Mouse (Mus musculus) liver, embryonic 15.5 days (tissue): ENCODE results near the gene Naga. TPM values are rescaled to one million over a fixed set of nuclear protein-coding genes. Genes with fewer than 3 reads are reported as not detected.

Experiments used
- ATAC-seq: fragments of 200-750 bp; cut with Nextera tagmentation; 2 replicates; pipeline ENCODE4 v1.8.0; 2017; ENCODE audit warnings: moderate number of reproducible peaks, mild to moderate bottlenecking, moderate library complexity; ENCODE audit not compliant: insufficient read depth
- H3K27ac ChIP-seq: fragments of 300-500 bp; sonication (generic); replicated peaks from 2 replicates; pipeline ENCODE4 v1.5.1; 2015; ENCODE audit warnings: mild to moderate bottlenecking, inconsistent platforms
- H3K27me3 ChIP-seq: fragments of 300-500 bp; sonication (generic); 2 replicates; pipeline ENCODE4 v1.6.1; 2015; ENCODE audit warnings: mild to moderate bottlenecking, inconsistent platforms
- H3K36me3 ChIP-seq: fragments of 300-500 bp; sonication (generic); replicated peaks from 2 replicates; pipeline ENCODE4 v1.6.1; 2015; ENCODE audit warnings: moderate library complexity, mild to moderate bottlenecking, inconsistent platforms
- H3K4me1 ChIP-seq: fragments of 300-500 bp; sonication (generic); replicated peaks from 2 replicates; pipeline ENCODE4 v1.6.1; 2015; ENCODE audit warnings: inconsistent platforms
- H3K4me2 ChIP-seq: fragments of 300-500 bp; sonication (generic); 2 replicates; pipeline ENCODE4 v1.6.1; 2015; ENCODE audit warnings: moderate library complexity, mild to moderate bottlenecking, inconsistent platforms
- H3K4me3 ChIP-seq: fragments of 300-500 bp; sonication (generic); replicated peaks from 2 replicates; pipeline ENCODE4 v1.5.1; 2015; ENCODE audit warnings: mild to moderate bottlenecking, inconsistent platforms
- H3K9ac ChIP-seq: fragments of 300-500 bp; sonication (generic); 2 replicates; pipeline ENCODE4 v1.6.1; 2015; ENCODE audit warnings: moderate library complexity, mild to moderate bottlenecking, inconsistent platforms
- H3K9me3 ChIP-seq: fragments of 300-500 bp; sonication (generic); replicated peaks from 2 replicates; pipeline ENCODE4 v1.6.1; 2016; ENCODE audit warnings: inconsistent platforms
- WGBS: fragments of 180-500 bp; shearing (Covaris S2); methylation state at CpG from one replicate; pipeline ENCODE4 v1.1.7; 2015; ENCODE audit warnings: mixed read lengths; ENCODE audit not compliant: insufficient replicate concordance; 5-methylcytosine and 5-hydroxymethylcytosine counted together
- polyA plus RNA-seq: library from polyadenylated mRNA; unstranded; fragments of >200 nt; fragmentation: Nextera tagmentation; extraction: Ambion mirVana; gene quantifications from 2 replicates; pipeline ENCODE4 v1.2.1, GENCODE M21; 2015

Naga gene
- polyA plus RNA-seq, 1 experiment from 2014 or later: 43.4 TPM

- ATAC-seq: no peak
- Histone ChIP-seq H3K4me3 (peak overlapping the region; percentile 71), H3K9ac (peak overlapping the region; percentile 83), H3K27me3 (no peaks in the 10 kb centered on the region), H3K4me1 (peaks cover 87% of the 10 kb centered on the region), H3K27ac (peak overlapping the region; percentile 100), H3K4me2 (peak overlapping the region; percentile 84), H3K36me3 (peaks cover 39% of the 10 kb centered on the region), H3K9me3 (no peaks in the 10 kb centered on the region)
- WGBS: 82% methylated on average over 27 of the region's 27 CpGs
Measured at GRCm38 (mm10) chr15:82343368-82344287, 4.9 kb upstream of the Naga start.

GRCm38 (mm10) chr15:82342543-82342935 is 3.8 kb upstream of the Naga start:
- peak overlapping the region; percentile 84 for H3K4me2 ChIP-seq
- peak overlapping the region; percentile 100 for H3K27ac ChIP-seq

GRCm38 (mm10) chr15:82341675-82342542 is 3.2 kb upstream of the Naga start:
- no peaks in the 10 kb centered on the region for H3K27me3 ChIP-seq
- H3K9ac ChIP-seq: peak overlapping the region; percentile 83
- H3K9me3 ChIP-seq: no peaks in the 10 kb centered on the region
- WGBS: 6% methylated on average over 15 of the region's 15 CpGs
- H3K4me3 ChIP-seq: peak overlapping the region; percentile 71
- H3K4me1 ChIP-seq: peaks cover 85% of the 10 kb centered on the region
- H3K27ac ChIP-seq: peak overlapping the region; percentile 100
- peaks cover 28% of the 10 kb centered on the region for H3K36me3 ChIP-seq
- peak; percentile 58 for ATAC-seq
- H3K4me2 ChIP-seq: peak overlapping the region; percentile 84

More at GRCm38 (mm10) chr15:82342543-82342935, 3.8 kb upstream of the Naga start:
- ATAC-seq: no peak
- Histone ChIP-seq H3K9ac (peak overlapping the region; percentile 83), H3K9me3 (no peaks in the 10 kb centered on the region), H3K4me3 (peak overlapping the region; percentile 71), H3K36me3 (peaks cover 29% of the 10 kb centered on the region), H3K4me1 (peaks cover 85% of the 10 kb centered on the region), H3K27me3 (no peaks in the 10 kb centered on the region)
- 32% methylated on average over 5 of the region's 5 CpGs for WGBS

GRCm38 (mm10) chr15:82341036-82341501 is 2.3 kb upstream of the Naga start:
- H3K9me3 ChIP-seq: no peaks in the 10 kb centered on the region
- peak overlapping the region; percentile 83 for H3K9ac ChIP-seq
- ATAC-seq: peak; percentile 30
- peak overlapping the region; percentile 71 for H3K4me3 ChIP-seq
- H3K4me2 ChIP-seq: peak overlapping the region; percentile 84
- H3K27me3 ChIP-seq: no peaks in the 10 kb centered on the region
- H3K36me3 ChIP-seq: peaks cover 36% of the 10 kb centered on the region
- WGBS: 2% methylated on average over 40 of the region's 40 CpGs
- H3K27ac ChIP-seq: peak overlapping the region; percentile 100
- H3K4me1 ChIP-seq: peaks cover 86% of the 10 kb centered on the region

- Histone ChIP-seq H3K36me3 (peaks cover 41% of the 10 kb centered on the region), H3K4me1 (peaks cover 89% of the 10 kb centered on the region), H3K27me3 (no peaks in the 10 kb centered on the region), H3K9ac (peak overlapping the region; percentile 83), H3K4me3 (peak overlapping the region; percentile 71), H3K27ac (peak overlapping the region; percentile 100), H3K9me3 (no peaks in the 10 kb centered on the region), H3K4me2 (peak overlapping the region; percentile 84)
- peak; percentile 13; the same call in 1 of the 2 replicates for ATAC-seq
- WGBS: 11% methylated on average over 21 of the region's 21 CpGs
Measured at GRCm38 (mm10) chr15:82340414-82341035, 1.8 kb upstream of the Naga start.

- Histone ChIP-seq H3K27ac (peak overlapping the region; percentile 100), H3K27me3 (no peaks in the 10 kb centered on the region), H3K9ac (peak overlapping the region; percentile 83), H3K4me3 (peak overlapping the region; percentile 71), H3K4me2 (peak overlapping the region; percentile 84), H3K9me3 (no peaks in the 10 kb centered on the region), H3K4me1 (peaks cover 82% of the 10 kb centered on the region), H3K36me3 (peaks cover 42% of the 10 kb centered on the region)
- no peak for ATAC-seq
- 31% methylated on average over 8 of the region's 8 CpGs for WGBS
Measured at GRCm38 (mm10) chr15:82339634-82340254, 1.0 kb upstream of the Naga start.

- no peak for ATAC-seq
- Histone ChIP-seq H3K27ac (peak overlapping the region; percentile 100), H3K9ac (peak overlapping the region; percentile 83), H3K9me3 (no peaks in the 10 kb centered on the region), H3K36me3 (peaks cover 42% of the 10 kb centered on the region), H3K27me3 (no peaks in the 10 kb centered on the region), H3K4me1 (peaks cover 76% of the 10 kb centered on the region), H3K4me3 (peak overlapping the region; percentile 67), H3K4me2 (peak overlapping the region; percentile 84)
- WGBS: 38% methylated on average over 10 of the region's 10 CpGs
Measured at GRCm38 (mm10) chr15:82339150-82339549, 425 bp upstream of the Naga start.

GRCm38 (mm10) chr15:82337875-82338274 is 850 bp downstream of the Naga start:
- H3K9me3 ChIP-seq: no peaks in the 10 kb centered on the region
- H3K4me1 ChIP-seq: peaks cover 63% of the 10 kb centered on the region
- ATAC-seq: no peak
- peaks cover 40% of the 10 kb centered on the region for H3K36me3 ChIP-seq
- peak overlapping the region; percentile 67 for H3K4me3 ChIP-seq
- 3% methylated on average over 4 of the region's 4 CpGs for WGBS
- no peaks in the 10 kb centered on the region for H3K27me3 ChIP-seq
- H3K4me2 ChIP-seq: peak overlapping the region; percentile 84
- H3K27ac ChIP-seq: peak overlapping the region; percentile 100
- peak overlapping the region; percentile 66 for H3K9ac ChIP-seq

GRCm38 (mm10) chr15:82336629-82337028 is 2.1 kb downstream of the Naga start:
- H3K27ac ChIP-seq: peak overlapping the region; percentile 19; the same call in 1 of the 2 replicates
- peak overlapping the region; percentile 67; the same call in 1 of the 2 replicates for H3K4me3 ChIP-seq
- no peak for ATAC-seq
- 89% methylated on average over 12 of the region's 12 CpGs for WGBS
- no peaks in the 10 kb centered on the region for H3K27me3 ChIP-seq
- H3K4me2 ChIP-seq: peak overlapping the region; percentile 84
- peak overlapping the region; percentile 66; the same call in 1 of the 2 replicates for H3K9ac ChIP-seq
- H3K36me3 ChIP-seq: peaks cover 52% of the 10 kb centered on the region
- H3K4me1 ChIP-seq: peaks cover 52% of the 10 kb centered on the region
- H3K9me3 ChIP-seq: no peaks in the 10 kb centered on the region

GRCm38 (mm10) chr15:82335194-82335593 is 3.5 kb downstream of the Naga start:
- Histone ChIP-seq H3K4me3 (no peak overlapping the region), H3K27me3 (no peaks in the 10 kb centered on the region), H3K27ac (no peak overlapping the region), H3K4me2 (no peak overlapping the region), H3K36me3 (peaks cover 67% of the 10 kb centered on the region), H3K9ac (no peak overlapping the region), H3K4me1 (peaks cover 43% of the 10 kb centered on the region), H3K9me3 (no peaks in the 10 kb centered on the region)
- ATAC-seq: no peak
- 89% methylated on average over 4 of the region's 4 CpGs for WGBS
